Mouse (Mus musculus): Measurements from ENCODE around the gene Urah.

DNA sequence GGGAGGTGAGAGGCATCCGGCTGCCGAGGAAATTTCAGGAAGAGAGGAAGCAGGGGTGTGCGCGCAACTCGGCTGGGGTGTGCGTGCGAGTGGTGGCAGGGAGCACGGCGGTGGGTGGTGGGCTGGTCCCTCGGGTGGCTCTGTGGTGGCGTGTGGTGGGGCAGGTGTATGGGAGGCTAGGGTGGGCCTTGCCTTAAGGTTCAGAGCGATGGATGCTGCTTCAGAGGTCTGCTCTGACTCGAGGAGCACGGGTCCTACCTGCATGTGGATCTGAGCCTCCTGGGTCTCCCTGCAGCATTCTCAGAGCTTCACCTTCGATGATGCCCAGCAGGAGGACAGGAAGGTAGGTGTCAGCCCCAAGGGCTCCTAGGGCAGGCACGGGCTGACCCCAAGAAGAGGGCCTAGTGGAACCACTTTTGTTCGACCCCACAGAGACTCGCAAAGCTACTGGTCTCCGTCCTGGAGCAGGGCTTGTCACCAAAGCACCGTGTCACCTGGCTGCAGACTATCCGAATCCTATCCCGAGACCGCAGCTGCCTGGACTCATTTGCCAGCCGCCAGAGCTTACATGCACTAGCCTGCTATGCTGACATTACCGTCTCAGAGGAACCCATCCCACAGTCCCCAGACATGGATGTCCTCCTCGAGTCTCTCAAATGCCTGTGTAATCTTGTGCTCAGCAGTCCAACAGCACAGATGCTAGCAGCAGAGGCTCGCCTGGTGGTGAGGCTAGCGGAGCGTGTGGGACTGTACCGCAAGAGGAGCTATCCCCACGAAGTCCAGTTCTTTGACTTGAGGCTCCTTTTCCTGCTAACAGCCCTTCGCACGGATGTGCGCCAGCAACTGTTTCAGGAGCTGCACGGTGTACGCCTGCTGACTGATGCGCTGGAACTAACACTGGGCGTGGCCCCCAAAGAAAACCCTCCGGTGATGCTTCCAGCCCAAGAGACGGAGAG is 23.0 kb downstream of the Urah start, which contains the start of gene Bet1l:
- no peak for TF ChIP-seq POLR2A (IDR thresholded peaks at IDR 0.05; ENCODE audit: insufficient read depth, low read depth, low read length)
- TF ChIP-seq CTCF (IDR thresholded peaks at IDR 0.05; ENCODE audit: insufficient read depth, low read depth, low read length) = no peak

Data from olfactory bulb, adult 2 months (tissue).